Mouse (Mus musculus): ENCODE measurements around the gene Nid2. TPM values are rescaled to one million over a fixed set of nuclear protein-coding genes. Genes with fewer than 3 reads are reported as not detected.

Nid2 gene
- polyA plus RNA-seq, 1 experiment from 2014 or later = 46.6 TPM

DNA sequence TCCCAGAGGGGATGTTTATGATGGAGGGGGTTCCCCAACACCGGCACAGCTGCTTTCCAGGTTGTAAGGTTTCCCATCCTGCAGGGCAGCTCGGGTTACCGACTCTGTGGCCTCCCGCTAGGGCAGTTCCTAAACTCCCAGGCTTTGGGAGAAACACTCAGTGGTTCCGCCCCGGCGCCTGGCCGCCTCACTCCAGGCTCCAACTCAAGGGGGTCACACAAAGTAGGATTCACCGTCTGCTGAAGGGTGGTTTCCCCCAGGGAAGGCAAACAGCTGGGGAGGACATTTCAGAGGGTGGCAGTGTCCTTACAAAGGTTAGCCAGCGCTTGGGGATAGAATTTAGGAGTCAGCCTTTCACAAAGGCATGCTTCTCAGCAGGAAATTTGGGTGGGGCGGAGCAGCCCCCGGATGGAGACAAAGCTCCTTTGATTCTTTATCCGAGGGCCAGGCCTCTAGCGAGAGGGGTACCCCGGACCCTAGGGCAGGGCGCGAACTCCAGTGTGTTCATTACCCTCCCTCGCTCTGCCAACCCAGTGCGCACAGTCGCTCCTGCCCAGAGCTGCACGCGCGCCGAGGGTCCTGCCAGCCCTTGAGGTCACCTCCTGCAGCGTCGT, 547 bp upstream of the Nid2 start:
- H3K36me3 ChIP-seq = no peaks in the 10 kb centered on the region
- peak overlapping the region; percentile 54 for H3K4me3 ChIP-seq
- H3K9me3 ChIP-seq = no peaks in the 10 kb centered on the region
- ATAC-seq (ENCODE audit: low FRiP score) = peak; percentile 2; the same call in 1 of the 2 replicates
- peaks cover 24% of the 10 kb centered on the region for H3K4me1 ChIP-seq (replicated peaks)
- H3K27me3 ChIP-seq = peaks cover 49% of the 10 kb centered on the region
- H3K9ac ChIP-seq = no peak overlapping the region
- peak overlapping the region; percentile 90 for H3K4me2 ChIP-seq
- WGBS = under 1% methylated on average over 26 of the region's 26 CpGs
- H3K27ac ChIP-seq = no peak overlapping the region

DNA sequence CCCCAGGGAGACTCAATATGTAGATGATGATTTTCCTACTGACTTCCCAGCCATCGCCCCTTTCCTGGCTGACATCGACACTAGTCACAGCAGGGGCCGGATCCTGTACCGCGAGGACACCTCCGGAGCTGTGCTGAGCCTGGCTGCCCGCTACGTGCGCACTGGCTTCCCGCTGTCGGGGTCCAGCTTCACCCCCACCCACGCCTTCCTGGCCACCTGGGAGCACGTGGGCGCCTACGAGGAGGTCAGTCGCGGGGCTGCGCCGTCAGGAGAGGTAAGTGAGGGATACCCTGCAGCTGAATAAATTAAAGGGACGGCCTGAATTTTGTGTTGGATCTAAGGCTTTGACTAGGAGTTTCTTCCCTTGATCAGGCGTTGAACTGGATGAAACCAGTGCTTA, 1.2 kb downstream of the Nid2 start:
- no peak overlapping the region for H3K27ac ChIP-seq
- WGBS = 2% methylated on average over 21 of the region's 21 CpGs
- no peaks in the 10 kb centered on the region for H3K9me3 ChIP-seq
- no peak for ATAC-seq (ENCODE audit: low FRiP score)
- peaks cover 24% of the 10 kb centered on the region for H3K4me1 ChIP-seq (replicated peaks)
- no peaks in the 10 kb centered on the region for H3K36me3 ChIP-seq
- H3K4me2 ChIP-seq = peak overlapping the region; percentile 90
- peak overlapping the region; percentile 54 for H3K4me3 ChIP-seq
- H3K27me3 ChIP-seq = peaks cover 46% of the 10 kb centered on the region
- peak overlapping the region; percentile 58; the same call in 1 of the 2 replicates for H3K9ac ChIP-seq

DNA sequence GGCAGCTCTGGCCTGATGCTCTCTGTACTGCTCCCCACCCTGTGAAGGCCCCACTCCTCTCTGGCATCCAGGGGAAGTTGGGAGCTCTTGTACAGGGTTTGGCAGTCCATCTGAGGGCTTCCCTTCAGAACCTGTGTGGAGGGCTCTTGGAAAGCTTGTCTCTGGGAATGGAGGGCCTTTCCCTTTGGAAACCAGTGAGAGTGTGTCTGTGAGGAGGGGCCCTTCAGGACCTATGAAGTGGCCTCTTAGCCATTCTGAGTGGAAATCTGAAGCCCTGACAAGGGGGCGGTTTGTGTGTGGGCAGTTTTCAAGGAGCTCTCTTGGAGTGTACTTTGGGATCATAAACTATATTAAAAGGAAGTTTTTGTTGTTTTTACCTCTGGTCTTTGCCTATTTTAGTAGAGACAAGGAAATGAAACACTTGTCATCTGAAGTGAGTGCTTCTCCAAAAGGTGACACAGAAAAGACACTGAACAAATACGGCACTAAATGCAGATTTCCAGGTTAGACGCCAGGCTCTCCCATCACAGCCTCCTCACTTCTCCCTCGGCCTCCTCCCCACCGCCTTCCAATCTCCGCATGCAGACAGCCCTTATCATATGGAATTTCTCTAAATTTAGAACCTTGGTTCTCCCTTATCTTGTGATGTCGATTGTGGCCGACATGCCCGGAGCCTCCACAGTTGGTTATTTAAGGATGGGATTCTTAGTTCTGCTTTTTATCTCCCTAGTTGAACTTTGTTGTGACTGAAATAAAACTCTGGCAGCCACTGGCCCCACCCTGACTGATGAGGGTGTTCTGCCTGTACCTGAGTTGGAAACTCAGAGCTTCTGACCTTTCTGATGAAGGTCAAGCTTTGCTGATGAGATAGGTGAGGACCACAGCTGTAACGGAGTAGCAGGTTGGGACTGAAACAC, 8.5 kb downstream of the Nid2 start:
- no peak overlapping the region for H3K4me2 ChIP-seq
- H3K36me3 ChIP-seq = no peaks in the 10 kb centered on the region
- no peaks in the 10 kb centered on the region for H3K9me3 ChIP-seq
- no peak overlapping the region for H3K4me3 ChIP-seq
- peaks cover 11% of the 10 kb centered on the region for H3K4me1 ChIP-seq (replicated peaks)
- ATAC-seq (ENCODE audit: low FRiP score) = no peak
- no peak overlapping the region for H3K9ac ChIP-seq
- H3K27ac ChIP-seq = no peak overlapping the region
- 90% methylated on average over 10 of the region's 10 CpGs for WGBS
- no peaks in the 10 kb centered on the region for H3K27me3 ChIP-seq

DNA sequence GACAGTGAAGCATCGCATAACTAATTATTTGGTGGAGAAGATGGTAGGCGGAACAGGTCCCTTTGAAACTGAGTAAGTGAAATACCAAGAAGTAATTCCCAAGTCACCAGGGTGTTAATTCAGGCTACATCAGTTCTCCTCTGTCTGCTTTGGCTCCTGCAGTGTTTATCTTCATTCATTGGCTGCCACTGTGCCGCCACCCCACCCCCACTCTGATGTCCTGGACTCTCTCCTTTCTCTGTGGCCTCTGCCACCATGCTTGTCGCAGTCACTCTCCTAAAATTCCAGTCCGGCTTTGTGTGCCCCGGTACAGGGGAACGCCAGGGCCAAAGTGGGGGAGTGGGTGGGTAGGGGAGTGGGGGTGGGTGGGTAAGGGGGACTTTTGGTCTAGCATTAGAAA, 9.7 kb downstream of the Nid2 start:
- Histone ChIP-seq H3K36me3 (no peaks in the 10 kb centered on the region), H3K9me3 (no peaks in the 10 kb centered on the region), H3K4me1 (replicated peaks) (peaks cover 13% of the 10 kb centered on the region), H3K27ac (no peak overlapping the region), H3K9ac (no peak overlapping the region), H3K4me3 (no peak overlapping the region), H3K4me2 (no peak overlapping the region), H3K27me3 (no peaks in the 10 kb centered on the region)
- WGBS = 14% methylated on average over 7 of the region's 7 CpGs
- ATAC-seq (ENCODE audit: low FRiP score) = no peak

DNA sequence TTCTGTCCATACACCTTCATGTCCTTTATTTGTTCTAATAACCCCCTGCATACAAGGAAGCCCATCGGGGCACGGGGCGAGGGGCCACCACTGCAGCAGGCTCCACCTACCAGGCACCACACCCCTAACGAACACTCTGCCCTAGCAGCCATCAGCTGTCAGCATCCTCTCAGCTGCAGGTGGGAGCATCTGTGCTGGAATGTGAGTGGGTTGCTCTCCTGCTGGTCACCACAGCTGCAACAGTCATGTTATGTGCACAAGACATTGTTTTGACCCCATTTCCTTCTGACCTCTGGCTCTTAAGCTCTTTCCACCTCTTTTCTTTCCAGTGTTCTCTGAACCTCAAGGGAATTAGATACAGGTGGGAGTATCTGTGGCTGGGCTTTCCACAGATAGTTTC, 10.9 kb downstream of the Nid2 start:
- Histone ChIP-seq H3K9me3 (no peaks in the 10 kb centered on the region), H3K4me1 (replicated peaks) (peaks cover 26% of the 10 kb centered on the region), H3K27me3 (no peaks in the 10 kb centered on the region), H3K36me3 (no peaks in the 10 kb centered on the region), H3K9ac (no peak overlapping the region), H3K4me3 (no peak overlapping the region), H3K27ac (no peak overlapping the region), H3K4me2 (no peak overlapping the region)
- 50% methylated on average over 4 of the region's 4 CpGs for WGBS
- ATAC-seq (ENCODE audit: low FRiP score) = no peak

DNA sequence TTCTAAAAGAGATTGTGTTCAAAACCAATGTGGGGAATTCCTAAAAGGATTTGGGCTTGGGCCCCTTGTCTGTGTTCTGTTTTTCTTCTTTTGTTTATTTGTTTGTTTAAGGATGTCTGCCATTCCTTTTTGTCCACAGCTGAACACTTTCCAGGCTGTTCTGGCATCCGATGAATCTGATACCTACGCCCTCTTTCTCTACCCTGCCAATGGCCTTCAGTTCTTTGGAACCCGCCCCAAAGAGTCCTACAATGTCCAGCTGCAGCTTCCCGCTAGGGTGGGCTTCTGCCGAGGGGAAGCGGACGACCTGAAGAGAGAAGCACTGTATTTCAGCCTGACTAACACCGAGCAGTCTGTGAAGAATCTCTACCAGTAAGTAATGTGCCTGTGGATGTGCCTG, 12.5 kb downstream of the Nid2 start:
- H3K4me1 ChIP-seq (replicated peaks) = peaks cover 27% of the 10 kb centered on the region
- H3K27ac ChIP-seq = no peak overlapping the region
- no peaks in the 10 kb centered on the region for H3K9me3 ChIP-seq
- no peak overlapping the region for H3K4me2 ChIP-seq
- H3K4me3 ChIP-seq = no peak overlapping the region
- H3K27me3 ChIP-seq = 0 out of 2 replicates have a peak, but pooled peaks cover 2% of the 10 kb centered on the region
- 52% methylated on average over 8 of the region's 8 CpGs for WGBS
- H3K9ac ChIP-seq = no peak overlapping the region
- ATAC-seq (ENCODE audit: low FRiP score) = no peak
- no peaks in the 10 kb centered on the region for H3K36me3 ChIP-seq

DNA sequence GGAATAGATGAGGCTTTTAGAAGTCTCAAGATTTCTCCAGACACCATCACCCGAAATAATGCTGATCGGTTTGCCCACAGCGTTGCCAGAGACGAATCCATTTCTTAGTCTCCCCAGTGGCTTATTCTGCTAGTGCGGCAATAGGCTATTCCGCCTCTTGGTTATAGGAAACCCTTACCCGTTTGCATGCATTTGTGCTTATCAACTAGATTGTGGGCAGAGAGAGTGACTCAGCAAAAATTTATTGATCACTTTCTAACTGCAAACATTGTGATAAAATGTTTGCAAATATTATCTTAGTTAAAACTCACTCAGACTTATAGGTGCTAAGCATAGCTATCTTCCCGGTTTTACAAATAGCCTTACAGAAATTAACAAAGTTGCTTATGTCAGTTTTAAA, 13.3 kb downstream of the Nid2 start:
- no peak for ATAC-seq (ENCODE audit: low FRiP score)
- H3K4me3 ChIP-seq = no peak overlapping the region
- no peaks in the 10 kb centered on the region for H3K36me3 ChIP-seq
- H3K4me2 ChIP-seq = no peak overlapping the region
- 72% methylated on average over 8 of the region's 8 CpGs for WGBS
- H3K27ac ChIP-seq = no peak overlapping the region
- H3K27me3 ChIP-seq = 0 out of 2 replicates have a peak, but pooled peaks cover 2% of the 10 kb centered on the region
- no peaks in the 10 kb centered on the region for H3K9me3 ChIP-seq
- H3K9ac ChIP-seq = no peak overlapping the region
- H3K4me1 ChIP-seq (replicated peaks) = peaks cover 27% of the 10 kb centered on the region

DNA sequence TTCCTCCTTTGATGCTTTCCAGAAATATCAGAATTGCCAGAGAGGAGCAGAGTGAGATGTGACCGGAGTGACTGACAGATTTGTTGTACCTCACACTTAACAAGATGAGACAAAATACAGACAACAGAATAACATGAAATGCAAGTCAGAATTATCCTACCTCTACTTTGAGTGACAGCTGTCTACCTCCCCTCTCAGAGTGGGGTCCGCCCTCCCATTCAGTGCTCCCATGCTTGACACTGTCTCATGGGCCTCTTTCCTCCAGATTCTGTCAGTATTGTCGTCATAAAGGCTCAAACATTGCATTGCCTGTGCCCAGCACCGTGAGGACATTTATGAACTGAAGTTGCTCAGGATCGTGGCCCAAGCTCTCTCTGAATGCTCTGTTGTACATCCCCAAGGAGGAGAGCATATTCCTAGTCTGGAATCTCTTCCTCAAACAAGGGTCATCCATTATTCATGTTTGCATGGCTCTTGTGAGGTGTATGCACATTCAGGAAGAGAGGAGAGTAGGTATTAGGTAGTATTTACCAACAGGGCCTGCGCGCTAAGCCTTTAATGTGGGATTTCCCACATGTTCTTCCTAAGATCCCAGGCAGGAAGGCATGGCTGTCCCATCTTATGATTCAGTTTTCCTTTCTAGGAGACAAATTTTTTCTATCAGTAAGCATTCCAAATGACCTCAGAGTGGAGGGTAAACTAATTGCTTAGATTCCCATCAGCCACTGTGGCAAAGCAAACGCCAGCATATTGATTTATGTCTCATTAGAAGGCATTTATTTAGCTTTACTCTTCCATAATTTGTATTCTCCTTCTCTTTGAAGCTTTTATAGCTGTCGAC, 14.7 kb downstream of the Nid2 start:
- Histone ChIP-seq H3K4me1 (replicated peaks) (peaks cover 31% of the 10 kb centered on the region), H3K4me3 (no peak overlapping the region), H3K9me3 (no peaks in the 10 kb centered on the region), H3K36me3 (no peaks in the 10 kb centered on the region), H3K27ac (no peak overlapping the region), H3K4me2 (no peak overlapping the region), H3K9ac (no peak overlapping the region), H3K27me3 (0 out of 2 replicates have a peak, but pooled peaks cover 2% of the 10 kb centered on the region)
- no peak for ATAC-seq (ENCODE audit: low FRiP score)
- 60% methylated on average over 9 of the region's 9 CpGs for WGBS

DNA sequence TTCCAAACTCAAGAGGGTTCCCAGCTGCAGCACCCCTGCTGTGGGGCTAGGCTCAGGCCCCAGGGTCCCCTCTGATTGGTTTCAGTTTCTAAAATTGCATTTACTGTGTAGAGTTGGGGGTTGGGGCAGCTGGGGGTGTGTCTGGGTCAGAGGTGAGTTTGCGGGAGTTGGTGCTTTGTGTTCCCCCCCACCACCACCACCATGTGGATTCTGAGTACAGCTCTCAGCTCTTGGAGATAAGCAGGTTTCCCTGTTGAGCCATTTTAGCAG, 15.2 kb downstream of the Nid2 start:
- ATAC-seq (ENCODE audit: low FRiP score) = no peak
- no peak overlapping the region for H3K4me3 ChIP-seq
- no peak overlapping the region for H3K9ac ChIP-seq
- H3K4me1 ChIP-seq (replicated peaks) = peaks cover 28% of the 10 kb centered on the region
- H3K4me2 ChIP-seq = no peak overlapping the region
- WGBS = 7% methylated on average over 1 of the region's 1 CpGs
- H3K36me3 ChIP-seq = no peaks in the 10 kb centered on the region
- H3K27me3 ChIP-seq = 0 out of 2 replicates have a peak, but pooled peaks cover 2% of the 10 kb centered on the region
- no peaks in the 10 kb centered on the region for H3K9me3 ChIP-seq
- H3K27ac ChIP-seq = no peak overlapping the region

DNA sequence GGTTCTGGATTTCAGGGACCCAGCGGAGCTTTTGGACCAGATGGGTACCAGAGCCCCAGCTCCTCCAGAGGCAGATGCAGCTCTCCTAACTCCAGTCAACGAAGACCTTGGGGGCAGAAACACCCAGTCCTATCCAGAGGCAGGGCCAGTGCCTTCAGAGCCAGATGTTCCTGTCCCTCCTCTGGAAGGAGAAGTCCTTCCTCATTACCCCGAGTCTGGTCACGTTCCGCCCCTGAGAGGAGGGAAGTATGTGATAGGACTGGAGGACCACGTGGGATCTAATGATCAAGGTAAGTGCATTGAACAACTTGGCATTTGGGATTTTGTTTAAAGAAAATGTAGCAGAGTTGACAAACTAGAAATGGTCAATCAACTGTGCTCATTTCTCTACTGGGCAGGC, 17.6 kb downstream of the Nid2 start:
- 92% methylated on average over 6 of the region's 6 CpGs for WGBS
- H3K4me2 ChIP-seq = no peak overlapping the region
- no peaks in the 10 kb centered on the region for H3K9me3 ChIP-seq
- H3K36me3 ChIP-seq = no peaks in the 10 kb centered on the region
- no peak overlapping the region for H3K4me3 ChIP-seq
- H3K4me1 ChIP-seq (replicated peaks) = peaks cover 22% of the 10 kb centered on the region
- no peak overlapping the region for H3K27ac ChIP-seq
- no peak for ATAC-seq (ENCODE audit: low FRiP score)
- 0 out of 2 replicates have a peak, but pooled peaks cover 2% of the 10 kb centered on the region for H3K27me3 ChIP-seq
- no peak overlapping the region for H3K9ac ChIP-seq

DNA sequence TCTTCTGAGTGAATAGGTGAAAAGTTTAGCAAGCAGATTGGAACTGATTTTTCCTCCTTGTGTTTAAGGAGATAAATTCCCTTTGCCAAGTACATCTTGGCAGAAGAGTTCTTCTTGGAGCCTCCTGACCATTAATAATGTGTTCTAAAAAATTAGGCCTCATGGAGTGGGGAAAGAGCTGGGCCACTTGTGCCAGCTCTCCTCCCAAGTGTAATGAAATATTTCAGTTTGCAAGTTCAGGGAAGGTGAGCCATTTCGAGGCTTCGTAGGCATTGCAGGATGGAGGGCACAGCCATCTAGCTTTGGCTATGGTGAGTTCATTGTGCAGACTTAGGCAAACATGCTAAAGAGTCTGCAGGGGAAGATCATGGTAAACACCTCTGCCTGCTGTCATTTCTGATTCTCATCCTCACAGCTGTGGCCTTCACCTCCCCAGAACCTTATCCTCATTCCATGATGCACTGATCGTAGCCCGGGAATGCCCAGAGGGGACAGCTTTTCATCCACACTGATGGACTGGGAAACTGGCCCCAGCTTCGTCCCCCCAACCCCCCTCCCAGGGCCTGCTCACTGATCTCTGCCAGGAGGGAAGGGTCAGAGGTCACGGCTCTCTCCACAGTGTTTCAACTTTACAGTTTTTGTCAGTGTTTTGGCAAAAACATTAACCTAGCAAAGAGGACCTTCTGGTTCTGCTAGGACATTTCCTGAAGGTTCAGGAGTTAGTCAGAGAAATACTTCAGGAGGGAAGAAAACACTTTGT, 18.6 kb downstream of the Nid2 start:
- H3K4me1 ChIP-seq (replicated peaks) = peaks cover 20% of the 10 kb centered on the region
- H3K9ac ChIP-seq = no peak overlapping the region
- no peak overlapping the region for H3K4me2 ChIP-seq
- H3K27me3 ChIP-seq = 0 out of 2 replicates have a peak, but pooled peaks cover 2% of the 10 kb centered on the region
- no peak overlapping the region for H3K4me3 ChIP-seq
- no peaks in the 10 kb centered on the region for H3K9me3 ChIP-seq
- H3K36me3 ChIP-seq = no peaks in the 10 kb centered on the region
- WGBS = 34% methylated on average over 6 of the region's 6 CpGs
- H3K27ac ChIP-seq = no peak overlapping the region
- no peak for ATAC-seq (ENCODE audit: low FRiP score)

Data from hindbrain, embryonic 13.5 days (tissue).